Comparison of ENCODE assay signal across 15 mouse cellular contexts in the genomic region with DNA sequence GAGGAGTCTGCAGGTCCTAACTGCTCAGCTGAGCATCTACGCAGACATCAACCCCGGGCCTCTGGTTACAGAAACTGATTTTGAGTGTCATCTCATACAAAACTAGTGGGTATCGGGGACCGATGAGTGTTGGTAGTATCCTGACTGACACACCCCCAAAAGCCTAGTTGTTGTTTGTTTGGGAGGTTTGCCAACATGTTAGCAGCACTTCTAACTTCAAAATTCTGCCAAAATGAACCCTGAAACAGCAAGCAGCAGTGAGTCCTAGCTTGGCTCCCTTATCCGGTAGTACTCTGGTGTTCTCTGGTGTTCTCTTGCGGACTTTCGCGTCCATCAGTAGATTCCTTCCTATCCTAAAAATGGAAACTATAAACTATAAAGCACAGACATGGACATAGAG. TPM values are rescaled to one million over a fixed set of nuclear protein-coding genes. Genes with fewer than 3 reads are reported as not detected.
DNase-seq lines count a peak whose midpoint lies in the region; ATAC-seq and TF ChIP-seq lines count a peak whose summit lies in the region.
"Had no signal": no experiment of that assay in that cellular context is flagged by ENCODE, and none has a peak within 500 bp of the region (broad histone marks: within the 10 kb centered on the region; RNA-seq: fewer than 3 reads in every experiment).

No protein-coding gene starts in this region.

- peak overlapping the region; percentile 71 for H3K9ac ChIP-seq in heart, embryonic 14.5 days (ENCODE audit: low read length)
- no peak overlapping the region for H3K9ac ChIP-seq in liver, embryonic 11.5 days (ENCODE audit: low read depth, low read length)
- H3K9ac ChIP-seq in liver, postnatal 0 days (replicated peaks): no peak overlapping the region
- no peak overlapping the region for H3K9ac ChIP-seq in limb, embryonic 15.5 days
- no peak overlapping the region for H3K9ac ChIP-seq in forebrain, embryonic 11.5 days (ENCODE audit: low read length)
- H3K9ac ChIP-seq: forebrain, embryonic 13.5 days had no signal

- peak overlapping the region; percentile 63 to 68 for H3K4me3 ChIP-seq in heart, embryonic 14.5 days (ENCODE audit: control insufficient read depth in 1 of 2, insufficient read depth in 1 of 2, low read depth in 1 of 2, low read length in 2 of 2)
- H3K4me3 ChIP-seq in liver, embryonic 11.5 days (ENCODE audit: low read depth, low read length): no peak overlapping the region
- H3K4me3 ChIP-seq in liver, postnatal 0 days (ENCODE audit: low read depth, low read length): no peak overlapping the region
- 0 out of 2 replicates have a peak overlapping the region, but pooled peaks have one; percentile 42 for H3K4me3 ChIP-seq in limb, embryonic 15.5 days
- H3K4me3 ChIP-seq in forebrain, embryonic 11.5 days (ENCODE audit: low read depth, low read length): no peak overlapping the region

- no peak for ATAC-seq in heart, embryonic 14.5 days (ENCODE audit: insufficient number of reproducible peaks, insufficient read depth, low FRiP score, low read depth)
- no peak for ATAC-seq in liver, embryonic 11.5 days (replicated peaks; ENCODE audit: low FRiP score)
- ATAC-seq in liver, postnatal 0 days: no peak
- ATAC-seq in limb, embryonic 15.5 days (ENCODE audit: insufficient number of reproducible peaks, low FRiP score, low TSS enrichment, low read depth): no peak
- ATAC-seq in forebrain, embryonic 11.5 days (replicated peaks; ENCODE audit: low FRiP score): no peak

- no peak for TF ChIP-seq EP300 in liver, postnatal 0 days (IDR thresholded peaks at IDR 0.05; ENCODE audit: low read depth)

- no peaks in the 10 kb centered on the region for H3K36me3 ChIP-seq in heart, embryonic 14.5 days (ENCODE audit: control insufficient read depth, insufficient read depth, low read length)
- H3K36me3 ChIP-seq in liver, embryonic 11.5 days (ENCODE audit: control insufficient read depth, insufficient read depth, low read length): no peaks in the 10 kb centered on the region
- no peaks in the 10 kb centered on the region for H3K36me3 ChIP-seq in liver, postnatal 0 days (replicated peaks; ENCODE audit: insufficient read depth, low read length)
- no peaks in the 10 kb centered on the region for H3K36me3 ChIP-seq in limb, embryonic 15.5 days
- no peaks in the 10 kb centered on the region for H3K36me3 ChIP-seq in forebrain, embryonic 11.5 days (ENCODE audit: control insufficient read depth, insufficient read depth, low read length)

- H3K4me1 ChIP-seq in heart, embryonic 14.5 days (ENCODE audit: control insufficient read depth in 2 of 2, insufficient read depth in 2 of 2, low read length in 2 of 2): peaks cover 27 to 29% of the 10 kb centered on the region in 2 experiments
- peaks cover 2% of the 10 kb centered on the region for H3K4me1 ChIP-seq in liver, embryonic 11.5 days (replicated peaks; ENCODE audit: control insufficient read depth, insufficient read depth, low read length)
- H3K4me1 ChIP-seq in liver, postnatal 0 days (ENCODE audit: insufficient read depth): peaks cover 4% of the 10 kb centered on the region; the same call in 1 of the 2 replicates
- H3K4me1 ChIP-seq in limb, embryonic 15.5 days: peaks cover 19% of the 10 kb centered on the region
- 0 out of 2 replicates have a peak, but pooled peaks cover 2% of the 10 kb centered on the region for H3K4me1 ChIP-seq in forebrain, embryonic 11.5 days (replicated peaks; ENCODE audit: control insufficient read depth, insufficient read depth, low read length)

- no peak for DNase-seq in heart, postnatal 36 days
- DNase-seq in liver, embryonic 11.5 days (ENCODE audit: low spot score): no peak
- DNase-seq in liver, postnatal 0 days: no peak
- DNase-seq in adipocyte (ENCODE audit: low spot score): peak; percentile 24
- DNase-seq in forebrain, embryonic 11.5 days (ENCODE audit: low spot score): no peak
- DNase-seq: adrenal gland, postnatal 25 days; cerebellum, adult 11 months; gastrocnemius, postnatal 36 days; kidney, postnatal 36 days; lung, postnatal 36 days; right cerebral cortex, postnatal 4 days; thymus, adult 2 months had no signal

- TF ChIP-seq CTCF in liver, postnatal 0 days (IDR thresholded peaks at IDR 0.05; ENCODE audit: low read depth): no peak

- peak overlapping the region; percentile 71 for H3K4me2 ChIP-seq in heart, embryonic 14.5 days (ENCODE audit: low read length)
- peak overlapping the region; percentile 67; the same call in 1 of the 2 replicates for H3K4me2 ChIP-seq in liver, embryonic 11.5 days
- no peak overlapping the region for H3K4me2 ChIP-seq in liver, postnatal 0 days (ENCODE audit: low read depth, low read length)
- H3K4me2 ChIP-seq in limb, embryonic 15.5 days: peak overlapping the region; percentile 84; the same call in 1 of the 2 replicates
- H3K4me2 ChIP-seq in forebrain, embryonic 11.5 days (ENCODE audit: low read depth, low read length, severe bottlenecking): no peak overlapping the region

- WGBS in heart, embryonic 14.5 days: 41% methylated on average over 8 of the region's 8 CpGs
- 66% methylated on average over 8 of the region's 8 CpGs for WGBS in liver, embryonic 11.5 days
- 70% methylated on average over 8 of the region's 8 CpGs for WGBS in liver, postnatal 0 days (ENCODE audit: insufficient replicate concordance)
- 60% methylated on average over 8 of the region's 8 CpGs for WGBS in limb, embryonic 15.5 days
- 75% methylated on average over 8 of the region's 8 CpGs for WGBS in forebrain, embryonic 11.5 days

- intact Hi-C loops in heart, postnatal 36 days (cut with DNase I): loop anchor here (1.0 to 5.0 kb wide), 2 partner anchors 46 to 90 kb away; no protein-coding TSS in a partner anchor

- H3K27me3 ChIP-seq in heart, embryonic 14.5 days (ENCODE audit: control insufficient read depth, insufficient read depth, low read length): no peaks in the 10 kb centered on the region
- peaks cover 26% of the 10 kb centered on the region for H3K27me3 ChIP-seq in liver, embryonic 11.5 days (replicated peaks; ENCODE audit: control insufficient read depth, insufficient read depth, low read length)
- peaks cover 29% of the 10 kb centered on the region for H3K27me3 ChIP-seq in liver, postnatal 0 days (ENCODE audit: insufficient read depth, low read length)
- H3K27me3 ChIP-seq in limb, embryonic 15.5 days: peaks cover 53% of the 10 kb centered on the region
- H3K27me3 ChIP-seq in forebrain, embryonic 11.5 days (ENCODE audit: control insufficient read depth, insufficient read depth, low read length): peaks cover 25% of the 10 kb centered on the region

- H3K27ac ChIP-seq in heart, embryonic 14.5 days (replicated peaks in 1 of 2; ENCODE audit: control insufficient read depth in 1 of 2, insufficient read depth in 1 of 2, low read depth in 2 of 2, low read length in 2 of 2): peak overlapping the region; percentile 4 to 71; a peak in 3 of 4 replicates
- H3K27ac ChIP-seq in liver, embryonic 11.5 days (ENCODE audit: low read depth, low read length): no peak overlapping the region
- H3K27ac ChIP-seq in liver, postnatal 0 days (ENCODE audit: low read depth): no peak overlapping the region
- H3K27ac ChIP-seq in limb, embryonic 15.5 days: no peak overlapping the region
- no peak overlapping the region for H3K27ac ChIP-seq in forebrain, embryonic 11.5 days (ENCODE audit: low read depth, low read length)
- H3K27ac ChIP-seq: forebrain, embryonic 13.5 days had no signal

- no peaks in the 10 kb centered on the region for H3K9me3 ChIP-seq in heart, embryonic 14.5 days (ENCODE audit: control insufficient read depth, low read length)
- no peaks in the 10 kb centered on the region for H3K9me3 ChIP-seq in liver, embryonic 11.5 days (ENCODE audit: control insufficient read depth, low read length)
- no peaks in the 10 kb centered on the region for H3K9me3 ChIP-seq in liver, postnatal 0 days (ENCODE audit: low read length)
- no peaks in the 10 kb centered on the region for H3K9me3 ChIP-seq in limb, embryonic 15.5 days
- H3K9me3 ChIP-seq in forebrain, embryonic 11.5 days (ENCODE audit: control insufficient read depth, low read length): no peaks in the 10 kb centered on the region
- H3K9me3 ChIP-seq: forebrain, embryonic 13.5 days had no signal

RNA-seq across cellular contexts. Expression of a gene that starts 1.5 kb away (rescaled TPM):
- 49.0 and 49.6 TPM in 2 replicates for polyA plus RNA-seq in heart, embryonic 14.5 days (2014; fragmentation: Nextera tagmentation; extraction: Ambion mirVana)
- total RNA-seq in heart, postnatal 36 days (2021): 100 to 1,000 TPM; 147 to 164 TPM
- 2.7 and 3.1 TPM in 2 replicates for polyA plus RNA-seq in liver, embryonic 11.5 days (2014; fragmentation: Nextera tagmentation; extraction: Ambion mirVana)
- polyA plus RNA-seq in liver, postnatal 0 days (2015; fragmentation: Nextera tagmentation; extraction: Ambion mirVana): 0.05 and 0.08 TPM in 2 replicates
- polyA plus RNA-seq in limb, embryonic 15.5 days (2015; fragmentation: Nextera tagmentation; extraction: Ambion mirVana): 2.7 and 3.0 TPM in 2 replicates
- polyA plus RNA-seq in forebrain, embryonic 11.5 days (2014; fragmentation: Nextera tagmentation; extraction: Ambion mirVana): 1.4 and 2.0 TPM in 2 replicates
- total RNA-seq: adrenal gland, postnatal 25 days had no signal

RNA-seq across cellular contexts. Expression of a gene that starts 56.7 kb away (rescaled TPM):
- polyA plus RNA-seq in heart, embryonic 14.5 days (2014; fragmentation: Nextera tagmentation; extraction: Ambion mirVana): 14.2 and 14.3 TPM in 2 replicates
- 1 to 10 TPM; 4.7 to 6.9 TPM for total RNA-seq in heart, postnatal 36 days (2021)
- polyA plus RNA-seq in liver, embryonic 11.5 days (2014; fragmentation: Nextera tagmentation; extraction: Ambion mirVana): 14.7 and 15.4 TPM in 2 replicates
- 4.4 and 4.5 TPM in 2 replicates for polyA plus RNA-seq in liver, postnatal 0 days (2015; fragmentation: Nextera tagmentation; extraction: Ambion mirVana)
- 15.4 and 16.6 TPM in 2 replicates for polyA plus RNA-seq in limb, embryonic 15.5 days (2015; fragmentation: Nextera tagmentation; extraction: Ambion mirVana)
- 24.3 and 24.9 TPM in 2 replicates for polyA plus RNA-seq in forebrain, embryonic 11.5 days (2014; fragmentation: Nextera tagmentation; extraction: Ambion mirVana)

Comparison
In these comparisons a context has a peak if more than half of its experiments do, and no peak if none do; other contexts are left out.
1. H3K4me2 ChIP-seq: peak in heart, embryonic 14.5 days (single experiment), liver, embryonic 11.5 days (single experiment) and limb, embryonic 15.5 days (single experiment); none in liver, postnatal 0 days (single experiment) and forebrain, embryonic 11.5 days (single experiment).
2. H3K27ac ChIP-seq: peak in heart, embryonic 14.5 days (2 of 2); none in liver, embryonic 11.5 days (single experiment), liver, postnatal 0 days (single experiment), limb, embryonic 15.5 days (single experiment) and forebrain, embryonic 11.5 days (single experiment).
3. H3K4me3 ChIP-seq: peak in heart, embryonic 14.5 days (2 of 2) and limb, embryonic 15.5 days (single experiment); none in liver, embryonic 11.5 days (single experiment), liver, postnatal 0 days (single experiment) and forebrain, embryonic 11.5 days (single experiment).
4. RNA of a gene that starts 1.5 kb away (polyA plus RNA-seq): 49.0 to 49.6 TPM in heart, embryonic 14.5 days; 2.7 to 3.1 TPM in liver, embryonic 11.5 days, 2.7 to 3.0 TPM in limb, embryonic 15.5 days, 1.4 to 2.0 TPM in forebrain, embryonic 11.5 days and 0.05 to 0.08 TPM in liver, postnatal 0 days; every median in the first group is over 10 times any median in the second.